Mouse (Mus musculus) intestine, embryonic 14.5 days (tissue): ENCODE measurements around the gene Hunk. TPM values are rescaled to one million over a fixed set of nuclear protein-coding genes. Genes with fewer than 3 reads are reported as not detected.
A peak's percentile ranks its signal among the peaks of the same experiment; 100 is the strongest.

ENCODE experiments used
- ATAC-seq: fragments of 200-750 bp; cut with Nextera tagmentation; replicated peaks from 2 replicates; pipeline ENCODE4 v1.8.0; 2017; ENCODE audit warnings: low read depth, moderate number of reproducible peaks, moderate TSS enrichment, moderate library complexity; ENCODE audit not compliant: low FRiP score, low TSS enrichment
- DNase-seq: peaks from one replicate; pipeline ENCODE4 v3.0.0-alpha.2; 2018; ENCODE audit warnings: low spot score
- H3K27ac ChIP-seq: fragments of 300-500 bp; sonication (generic); 2 replicates; pipeline ENCODE4 v1.5.1; 2014; ENCODE audit warnings: low read depth, mild to moderate bottlenecking, control low read depth
- H3K27me3 ChIP-seq: fragments of 300-500 bp; sonication (generic); replicated peaks from 2 replicates; pipeline ENCODE4 v1.6.1; 2014; ENCODE audit warnings: low read length, control low read depth; ENCODE audit not compliant: control insufficient read depth, insufficient read depth
- H3K36me3 ChIP-seq: fragments of 300-500 bp; sonication (generic); 2 replicates; pipeline ENCODE4 v1.6.1; 2014; ENCODE audit warnings: low read length, control low read depth; ENCODE audit not compliant: control insufficient read depth, insufficient read depth
- H3K4me1 ChIP-seq: fragments of 300-500 bp; sonication (generic); replicated peaks from 2 replicates; pipeline ENCODE4 v1.6.1; 2014; ENCODE audit warnings: low read length, control low read depth, mixed read lengths; ENCODE audit not compliant: control insufficient read depth, insufficient read depth
- H3K4me2 ChIP-seq: fragments of 300-500 bp; sonication (generic); 2 replicates; pipeline ENCODE4 v1.6.1; 2014; ENCODE audit warnings: low read length
- H3K4me3 ChIP-seq: fragments of 300-500 bp; sonication (generic); 2 replicates; pipeline ENCODE4 v1.5.1; 2014; ENCODE audit warnings: low read depth, low read length, control low read depth, mixed read lengths
- H3K9ac ChIP-seq: fragments of 300-500 bp; sonication (generic); 2 replicates; pipeline ENCODE4 v1.6.1; 2014; ENCODE audit warnings: mild to moderate bottlenecking, low read length
- H3K9me3 ChIP-seq: fragments of 300-500 bp; sonication (generic); 2 replicates; pipeline ENCODE4 v1.6.1; 2016; ENCODE audit warnings: low read length, control low read depth; ENCODE audit not compliant: control insufficient read depth
- WGBS: fragments of 180-500 bp; shearing (Covaris S2); extraction: QIAGEN DNeasy Blood & Tissue Kit; methylation state at CpG from one replicate; pipeline ENCODE4 v1.1.7; 2014; 5-methylcytosine and 5-hydroxymethylcytosine counted together
- polyA plus RNA-seq: library from polyadenylated mRNA; unstranded; fragments of >200 nt; fragmentation: Nextera tagmentation; extraction: Ambion mirVana; gene quantifications from 2 replicates; pipeline ENCODE4 v1.2.1, GENCODE M21; 2014

Gene Hunk
- polyA plus RNA-seq, 1 experiment from 2014 or later = 11.0 TPM

- H3K9ac ChIP-seq = no peak overlapping the region
- no peaks in the 10 kb centered on the region for H3K27me3 ChIP-seq
- no peak overlapping the region for H3K27ac ChIP-seq
- peaks cover 22% of the 10 kb centered on the region for H3K36me3 ChIP-seq
- ATAC-seq (no peak), DNase-seq (no peak)
- no peak overlapping the region for H3K4me2 ChIP-seq
- no peak overlapping the region for H3K4me3 ChIP-seq
- 72% methylated on average over 4 of the region's 4 CpGs for WGBS
- H3K9me3 ChIP-seq = peaks cover 8% of the 10 kb centered on the region; the same call in 1 of the 2 replicates
- peaks cover 15% of the 10 kb centered on the region for H3K4me1 ChIP-seq
Observed at GRCm38 (mm10) chr16:90435231-90435630, 49.4 kb downstream of the Hunk start.

- H3K9me3 ChIP-seq = peaks cover 8% of the 10 kb centered on the region; the same call in 1 of the 2 replicates
- DNase-seq = no peak
- peaks cover 22% of the 10 kb centered on the region for H3K36me3 ChIP-seq
- no peak; the same call in 1 of the 2 replicates for ATAC-seq
- H3K4me2 ChIP-seq = no peak overlapping the region
- H3K27me3 ChIP-seq = no peaks in the 10 kb centered on the region
- peaks cover 15% of the 10 kb centered on the region for H3K4me1 ChIP-seq
- H3K27ac ChIP-seq = no peak overlapping the region
- H3K4me3 ChIP-seq = no peak overlapping the region
- no peak overlapping the region for H3K9ac ChIP-seq
- WGBS = 31% methylated on average over 5 of the region's 5 CpGs
Observed at GRCm38 (mm10) chr16:90437276-90437675, 51.5 kb downstream of the Hunk start.

GRCm38 (mm10) chr16:90439493-90439892, 53.7 kb downstream of the Hunk start:
- ATAC-seq (no peak), DNase-seq (no peak)
- no peak overlapping the region for H3K4me2 ChIP-seq
- H3K36me3 ChIP-seq = peaks cover 3% of the 10 kb centered on the region; the same call in 1 of the 2 replicates
- no peaks in the 10 kb centered on the region for H3K27me3 ChIP-seq
- WGBS = 79% methylated on average over 6 of the region's 6 CpGs
- no peak overlapping the region for H3K4me3 ChIP-seq
- no peaks in the 10 kb centered on the region for H3K9me3 ChIP-seq
- H3K27ac ChIP-seq = no peak overlapping the region
- H3K9ac ChIP-seq = no peak overlapping the region
- peaks cover 15% of the 10 kb centered on the region for H3K4me1 ChIP-seq

GRCm38 (mm10) chr16:90440654-90441053, 54.8 kb downstream of the Hunk start:
- Histone ChIP-seq H3K4me1 (peaks cover 15% of the 10 kb centered on the region), H3K9ac (no peak overlapping the region), H3K36me3 (no peaks in the 10 kb centered on the region; the same call in 1 of the 2 replicates), H3K27ac (no peak overlapping the region), H3K4me3 (no peak overlapping the region), H3K9me3 (no peaks in the 10 kb centered on the region), H3K27me3 (no peaks in the 10 kb centered on the region), H3K4me2 (no peak overlapping the region)
- ATAC-seq (no peak), DNase-seq (no peak)
- WGBS = 90% methylated on average over 10 of the region's 10 CpGs

- Histone ChIP-seq H3K4me3 (no peak overlapping the region), H3K4me2 (no peak overlapping the region), H3K9ac (no peak overlapping the region), H3K27me3 (no peaks in the 10 kb centered on the region), H3K4me1 (no peaks in the 10 kb centered on the region), H3K36me3 (peaks cover 3% of the 10 kb centered on the region; the same call in 1 of the 2 replicates), H3K27ac (no peak overlapping the region), H3K9me3 (no peaks in the 10 kb centered on the region)
- ATAC-seq (no peak), DNase-seq (no peak)
- 82% methylated on average over 6 of the region's 6 CpGs for WGBS
Observed at GRCm38 (mm10) chr16:90442991-90443390, 57.2 kb downstream of the Hunk start.

GRCm38 (mm10) chr16:90453197-90453596, 67.4 kb downstream of the Hunk start:
- peak; percentile 64 for DNase-seq
- H3K4me2 ChIP-seq = peak overlapping the region; percentile 11; the same call in 1 of the 2 replicates
- no peak overlapping the region for H3K9ac ChIP-seq
- no peaks in the 10 kb centered on the region for H3K9me3 ChIP-seq
- peaks cover 27% of the 10 kb centered on the region for H3K36me3 ChIP-seq
- peak overlapping the region; percentile 54 for H3K27ac ChIP-seq
- H3K27me3 ChIP-seq = no peaks in the 10 kb centered on the region
- no peak overlapping the region for H3K4me3 ChIP-seq
- peaks cover 34% of the 10 kb centered on the region for H3K4me1 ChIP-seq
- WGBS = 28% methylated on average over 11 of the region's 11 CpGs
- 0 out of 2 replicates have a peak, but pooled peaks have one; percentile 54 for ATAC-seq

GRCm38 (mm10) chr16:90456495-90457125, 70.8 kb downstream of the Hunk start:
- Histone ChIP-seq H3K27ac (no peak overlapping the region), H3K27me3 (no peaks in the 10 kb centered on the region), H3K4me3 (no peak overlapping the region), H3K4me2 (no peak overlapping the region), H3K9me3 (no peaks in the 10 kb centered on the region), H3K36me3 (peaks cover 24% of the 10 kb centered on the region), H3K4me1 (peaks cover 28% of the 10 kb centered on the region), H3K9ac (no peak overlapping the region)
- 79% methylated on average over 7 of the region's 7 CpGs for WGBS
- DNase-seq (no peak), ATAC-seq (no peak)

GRCm38 (mm10) chr16:90458899-90459610, 73.2 kb downstream of the Hunk start:
- peaks cover 11% of the 10 kb centered on the region for H3K4me1 ChIP-seq
- peaks cover 32% of the 10 kb centered on the region for H3K36me3 ChIP-seq
- DNase-seq = no peak
- WGBS = 44% methylated on average over 11 of the region's 11 CpGs
- no peak overlapping the region for H3K9ac ChIP-seq
- no peaks in the 10 kb centered on the region for H3K27me3 ChIP-seq
- no peaks in the 10 kb centered on the region for H3K9me3 ChIP-seq
- H3K4me3 ChIP-seq = no peak overlapping the region
- H3K4me2 ChIP-seq = no peak overlapping the region
- no peak for ATAC-seq
- H3K27ac ChIP-seq = no peak overlapping the region
